Mouse (Mus musculus) cerebellum, postnatal 25 days (tissue): ENCODE results near the gene 4833439L19Rik.

Experiments used
- DNase-seq, 2 experiments: peaks; one replicate each; pipeline ENCODE4 v3.0.0; 2021; ENCODE audit warnings: mixed read lengths in 2 of 2

4833439L19Rik gene

DNA sequence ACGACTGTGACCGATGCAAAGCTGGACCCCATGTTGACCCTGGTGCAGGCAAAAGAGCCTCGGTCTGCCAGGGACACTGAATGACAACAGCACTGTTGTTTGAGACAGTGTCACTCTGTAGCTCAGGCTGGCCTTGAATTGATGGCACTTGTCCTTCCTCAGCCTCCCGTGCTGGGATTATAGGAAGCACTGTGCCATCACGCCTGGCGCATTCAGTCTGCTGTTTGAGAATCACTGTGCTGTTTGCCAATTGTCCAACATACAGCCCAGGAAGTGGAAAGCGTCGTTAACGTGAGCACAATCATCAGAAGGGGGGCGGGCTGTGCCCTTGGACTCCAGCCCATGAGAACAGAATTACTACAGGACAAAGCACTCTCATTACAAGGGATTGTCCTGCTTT, 16.9 kb upstream of the 4833439L19Rik start:
- no peak for DNase-seq

DNA sequence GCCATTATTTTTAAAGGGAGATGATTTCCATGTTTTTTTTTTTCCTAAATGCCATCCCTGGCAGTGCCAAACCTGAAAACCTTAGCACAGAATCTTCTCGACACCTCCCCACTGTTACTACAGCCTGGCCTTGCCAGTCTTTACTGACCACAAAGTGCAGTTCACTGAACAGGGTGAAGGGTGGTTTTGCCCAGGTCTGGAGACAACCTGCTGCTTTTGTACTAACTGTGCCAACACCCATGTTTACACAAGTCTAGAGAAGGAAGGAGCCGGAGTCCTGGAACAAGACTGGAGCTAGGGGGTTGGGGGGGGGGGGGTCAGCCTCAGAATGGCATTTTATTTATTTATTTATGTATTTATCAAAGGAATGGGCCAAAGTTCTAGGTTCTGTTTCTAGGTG, 16.1 kb upstream of the 4833439L19Rik start:
- no peak for DNase-seq

DNA sequence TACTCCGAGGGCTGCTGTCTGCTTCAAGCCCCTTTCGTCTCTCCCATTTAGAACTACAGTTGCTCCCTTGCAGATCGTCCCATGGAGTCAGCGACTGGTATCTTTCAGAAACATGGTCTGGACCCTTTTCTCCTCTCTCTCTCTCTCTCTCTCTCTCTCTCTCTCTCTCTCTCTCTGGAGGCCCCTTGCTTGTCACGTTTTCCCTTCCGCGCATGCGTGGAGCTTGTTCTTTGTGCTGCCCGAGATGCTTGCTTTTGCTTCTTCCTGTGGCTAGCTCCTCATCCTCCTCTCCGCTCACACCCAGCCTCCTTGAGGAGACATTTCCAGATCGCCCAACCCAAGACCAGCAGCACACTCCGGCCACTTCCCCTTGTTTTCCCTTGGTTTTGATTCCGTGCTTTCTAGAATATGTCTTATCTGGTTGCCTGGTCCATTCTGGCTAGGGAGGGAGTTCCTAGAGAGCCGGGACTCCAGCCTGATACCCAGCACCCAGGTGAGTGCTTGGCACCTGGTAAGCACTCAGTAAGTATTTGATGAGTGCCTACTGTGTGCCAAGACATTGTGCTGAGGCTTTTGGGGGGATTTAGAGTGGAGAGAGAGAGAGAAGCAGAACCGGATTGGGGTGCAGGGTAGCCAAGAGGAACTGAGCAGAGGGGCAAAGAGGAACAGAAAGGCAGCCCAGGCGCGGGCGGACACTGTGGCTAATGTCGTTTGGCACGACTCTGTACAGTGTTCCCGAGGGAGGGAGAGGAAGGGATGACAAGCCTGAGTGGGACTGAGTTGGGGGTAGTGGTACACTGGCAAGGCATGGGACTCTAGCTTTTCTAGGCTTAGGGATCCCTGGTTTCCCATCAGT, 12.6 kb upstream of the 4833439L19Rik start:
- DNase-seq, result no peak

DNA sequence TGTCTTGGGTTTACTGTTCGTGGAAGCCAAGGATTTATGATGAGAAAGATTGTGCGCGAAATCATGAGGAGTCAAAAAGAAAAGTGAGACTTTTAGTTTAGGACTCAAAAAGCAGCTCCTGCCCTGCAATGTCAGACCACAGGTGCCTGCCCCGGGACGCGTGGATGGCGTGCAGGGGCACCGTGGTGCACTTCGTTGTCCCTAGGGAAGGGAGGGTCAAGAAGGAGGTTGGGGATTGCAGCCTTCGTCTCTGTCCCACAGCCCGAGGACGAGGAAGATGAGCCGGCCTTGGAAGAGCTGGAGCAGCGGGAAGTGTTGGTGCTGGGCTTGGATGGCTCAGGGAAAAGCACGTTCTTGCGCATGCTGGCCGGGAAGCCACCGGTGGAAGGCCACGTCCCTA, 10.3 kb upstream of the 4833439L19Rik start:
- peak; percentile 38 to 40 for DNase-seq

DNA sequence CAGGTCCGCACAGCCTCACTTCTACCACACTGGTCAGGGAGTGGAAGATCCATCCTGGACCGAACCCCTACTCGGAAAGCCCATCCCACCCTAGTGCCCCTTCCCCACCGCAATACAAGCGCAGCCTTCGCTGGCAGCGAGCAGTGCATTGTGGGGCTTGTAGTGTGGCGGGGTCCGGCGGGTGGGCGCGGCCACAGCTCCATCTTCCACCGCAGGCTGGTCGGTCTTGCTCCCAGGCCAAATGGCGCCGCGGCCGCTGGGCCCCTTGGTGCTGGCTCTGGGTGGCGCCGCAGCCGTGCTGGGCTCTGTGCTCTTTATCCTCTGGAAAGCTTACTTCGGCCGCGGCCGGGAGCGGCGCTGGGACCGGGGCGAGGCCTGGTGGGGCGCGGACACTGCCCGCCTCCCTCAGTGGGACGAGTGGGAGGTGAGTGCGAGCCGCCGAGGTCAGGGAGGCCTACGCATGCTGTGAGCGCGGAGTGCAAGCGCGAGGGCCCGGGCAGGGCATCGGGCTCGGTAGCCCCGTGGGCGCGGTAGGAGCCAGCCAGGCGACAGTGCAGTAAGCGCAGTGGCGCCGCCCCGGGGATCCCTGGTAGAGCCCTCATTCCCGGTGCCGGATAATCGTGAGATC, 9.7 kb upstream of the 4833439L19Rik start, which contains the start of gene Arl10:
Arl10 (plus strand) TSS at position 162 of the 628 bp plus-strand sequence.
- DNase-seq, result peak; percentile 83 to 86

DNA sequence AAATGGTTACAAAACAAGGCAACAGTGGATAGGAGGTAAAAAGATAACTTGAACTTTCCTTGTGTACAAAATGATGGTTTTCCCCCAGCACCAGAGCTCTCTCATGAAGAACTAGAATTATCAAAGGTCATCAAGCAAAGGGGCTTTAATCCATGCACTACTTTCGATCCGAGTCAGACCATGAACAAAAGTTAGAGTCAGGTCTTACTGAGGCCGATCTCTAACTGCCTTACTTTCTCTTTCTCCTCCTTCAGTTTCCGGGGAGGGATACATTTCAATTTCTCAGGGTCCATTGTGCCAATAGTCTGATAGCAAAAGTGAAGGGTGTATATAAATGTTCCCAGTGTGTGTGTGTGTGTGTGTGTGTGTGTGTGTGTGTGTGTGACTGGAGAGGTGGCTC, 7.4 kb upstream of the 4833439L19Rik start:
- no peak for DNase-seq

DNA sequence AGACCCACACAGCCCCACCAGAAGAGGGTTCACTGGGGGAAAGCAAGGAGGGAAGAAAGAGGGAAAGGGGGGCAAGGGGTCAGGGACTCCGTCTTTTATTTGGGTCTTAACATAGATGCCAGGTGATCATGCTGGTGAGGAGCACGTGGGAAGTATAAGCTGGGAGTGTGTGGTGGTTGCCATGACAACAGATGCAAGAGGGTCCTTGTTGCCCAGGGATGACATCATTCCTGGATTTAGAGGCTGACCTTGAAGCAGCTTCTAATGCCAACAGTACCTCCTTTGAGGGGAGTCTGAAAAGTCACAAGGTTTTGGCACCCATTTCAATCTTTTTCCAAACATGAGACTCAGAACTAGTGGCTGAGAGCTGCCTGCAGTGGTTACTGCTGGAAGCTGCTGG, 6.4 kb upstream of the 4833439L19Rik start:
- DNase-seq, result no peak

DNA sequence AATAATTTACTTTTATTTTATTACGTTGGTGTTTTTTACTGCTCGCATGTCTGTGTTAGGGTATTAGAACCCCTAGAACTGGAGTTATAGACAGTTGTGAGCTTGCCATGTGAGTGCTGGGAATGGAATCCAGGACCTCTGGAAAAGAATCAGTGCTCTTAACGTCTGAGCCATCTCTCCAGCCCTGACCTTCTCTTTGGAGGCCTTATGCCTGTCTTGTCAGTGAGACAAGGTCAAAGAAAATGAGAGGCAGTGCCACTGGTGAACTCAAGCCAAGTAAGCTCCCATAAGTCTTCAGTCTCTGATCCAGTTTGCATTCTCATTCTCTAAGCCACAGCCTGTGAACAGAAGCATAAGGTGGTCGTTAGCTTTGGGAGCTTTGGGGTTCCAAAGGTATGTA, 5.5 kb upstream of the 4833439L19Rik start:
- DNase-seq, result no peak

DNA sequence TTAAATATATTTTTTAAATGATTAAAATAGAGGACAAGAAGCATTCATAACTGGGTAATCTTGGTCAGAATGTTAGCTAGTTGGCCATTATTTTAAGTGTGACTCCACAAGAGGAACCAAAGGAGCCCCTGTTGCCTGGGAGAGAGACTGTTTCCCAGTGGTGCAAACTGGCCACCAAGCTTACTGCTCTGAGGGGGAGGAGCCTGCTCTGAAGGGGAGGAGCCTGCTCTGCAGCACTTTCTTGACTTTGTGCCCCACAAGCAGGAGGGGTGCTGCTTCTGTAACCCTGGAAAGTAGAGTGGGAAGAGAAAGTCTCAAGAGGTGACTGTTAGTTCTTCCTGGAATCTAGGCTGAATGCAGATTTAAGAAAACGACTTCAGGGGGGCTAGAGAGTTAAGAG, 4.0 kb upstream of the 4833439L19Rik start:
- DNase-seq, result no peak

DNA sequence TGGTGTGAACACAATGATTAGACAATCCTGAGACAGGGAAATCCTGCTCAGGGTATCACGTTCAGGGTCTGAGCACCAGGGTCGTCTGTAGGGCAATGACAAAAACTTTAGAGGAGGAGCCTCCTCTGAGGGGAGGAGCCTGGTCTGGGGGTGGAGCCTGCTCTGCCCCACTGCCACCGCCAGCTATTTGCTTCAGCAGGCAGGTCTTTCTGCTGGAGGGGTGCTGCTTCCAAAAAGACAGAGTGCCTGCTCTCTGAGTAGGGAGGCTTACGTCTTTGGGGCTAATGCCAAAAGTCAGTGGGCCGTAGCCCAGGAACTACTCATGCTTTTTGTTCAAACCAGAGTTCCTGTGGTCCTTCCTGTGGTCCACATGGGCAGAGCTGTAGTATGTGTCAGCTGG, 3.1 kb upstream of the 4833439L19Rik start:
- no peak for DNase-seq

DNA sequence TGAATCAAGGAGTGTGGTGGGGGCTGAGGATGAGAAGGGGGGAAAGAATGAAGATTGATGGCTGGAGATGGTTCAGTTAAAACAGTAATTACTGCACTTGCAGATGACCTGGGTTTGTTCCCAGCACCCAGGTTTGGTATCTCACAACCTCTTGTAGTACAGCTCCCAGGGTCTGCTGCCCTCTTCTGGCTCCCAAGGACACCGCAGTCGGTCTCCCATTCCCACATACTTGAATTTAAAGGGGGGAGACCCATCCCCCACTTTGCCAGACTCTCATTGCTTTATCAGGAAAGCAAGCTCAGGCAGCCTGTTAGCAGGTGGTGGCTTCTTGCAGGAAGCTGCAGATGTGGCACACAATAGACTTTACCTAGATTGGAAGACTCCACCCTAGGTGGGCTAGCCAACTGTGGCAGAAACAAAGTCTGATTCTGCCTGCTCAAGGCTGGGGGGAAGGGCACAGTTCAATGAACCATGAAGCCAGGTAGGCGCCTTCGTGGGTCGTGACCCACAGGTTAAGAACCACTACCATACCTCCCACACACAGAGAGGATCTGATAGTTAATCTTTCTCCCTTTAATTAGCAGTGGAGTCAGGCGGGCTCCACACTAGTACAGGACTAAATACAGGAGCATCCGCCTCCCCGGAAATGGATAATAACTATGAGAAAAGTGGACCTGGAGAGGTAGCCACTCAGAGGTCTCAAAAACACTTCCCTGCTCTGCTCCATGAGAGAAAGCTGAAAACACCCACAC, 535 bp upstream of the 4833439L19Rik start:
- DNase-seq, result peak in 1 of 2 experiments; percentile 77

DNA sequence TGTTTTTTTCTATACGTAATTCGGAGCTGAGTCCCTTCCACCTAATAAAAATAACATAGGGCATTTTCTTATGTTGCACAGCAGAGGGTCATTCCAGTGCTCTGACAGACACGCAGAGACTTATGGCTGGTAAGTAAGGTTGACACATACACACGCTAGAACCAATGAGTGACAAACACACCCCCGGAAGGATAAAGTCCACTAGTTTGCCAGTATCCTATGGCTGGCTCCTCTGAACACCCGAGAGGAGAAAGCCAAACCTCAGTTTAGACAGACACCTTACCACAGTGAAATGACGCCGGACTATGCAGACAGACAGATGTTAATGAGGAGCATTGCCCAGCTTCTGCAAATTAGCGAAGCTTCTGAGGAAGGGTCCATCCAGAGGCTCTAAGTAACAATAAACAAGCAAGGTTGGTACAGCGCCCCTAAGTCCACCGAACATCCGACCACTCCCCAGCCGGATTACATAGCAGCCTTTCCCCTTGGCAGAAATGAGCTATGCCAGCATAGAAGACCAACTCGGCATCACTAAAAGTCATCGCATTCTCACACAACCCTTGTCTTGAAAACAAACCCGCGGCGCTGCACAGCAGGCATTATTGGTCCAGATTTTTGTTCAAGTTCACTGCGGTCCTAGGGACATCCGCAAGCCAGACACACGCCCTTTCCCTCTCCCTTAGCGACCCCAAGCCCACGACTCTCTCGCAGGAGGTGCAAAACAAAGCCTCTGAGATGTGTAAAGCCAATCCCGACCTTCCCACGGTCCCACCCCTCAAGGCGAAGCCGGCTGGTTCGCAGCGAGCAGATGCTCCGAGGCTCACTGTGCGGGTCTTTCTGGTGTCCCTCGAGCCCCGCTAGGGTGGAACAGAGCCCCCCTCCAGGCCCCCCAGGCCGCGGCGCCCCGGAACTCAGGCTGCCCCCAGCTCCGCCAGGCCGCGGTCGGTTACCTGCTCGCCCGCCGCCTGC, 719 bp downstream of the 4833439L19Rik start:
- peak in 1 of 2 experiments; percentile 51 for DNase-seq

DNA sequence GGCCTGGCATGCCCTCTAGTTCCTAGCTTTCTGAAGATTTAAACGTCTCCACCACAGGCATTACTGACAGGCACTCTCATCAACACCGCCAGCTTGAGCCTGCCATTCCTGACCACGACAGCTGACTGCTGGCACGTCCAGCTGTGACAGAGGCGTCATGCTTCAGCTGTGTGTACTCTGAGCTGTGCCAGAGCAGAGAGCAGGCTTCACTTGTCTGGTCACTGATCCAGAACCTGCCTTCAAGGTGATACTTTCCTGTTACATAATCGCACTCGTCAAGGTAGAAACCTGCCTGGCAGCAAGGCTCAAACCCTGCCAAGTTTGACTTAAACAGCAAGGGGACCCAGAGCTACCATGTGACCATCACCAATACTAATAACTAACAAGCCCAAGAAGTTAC, 2.7 kb downstream of the 4833439L19Rik start:
- no peak for DNase-seq

DNA sequence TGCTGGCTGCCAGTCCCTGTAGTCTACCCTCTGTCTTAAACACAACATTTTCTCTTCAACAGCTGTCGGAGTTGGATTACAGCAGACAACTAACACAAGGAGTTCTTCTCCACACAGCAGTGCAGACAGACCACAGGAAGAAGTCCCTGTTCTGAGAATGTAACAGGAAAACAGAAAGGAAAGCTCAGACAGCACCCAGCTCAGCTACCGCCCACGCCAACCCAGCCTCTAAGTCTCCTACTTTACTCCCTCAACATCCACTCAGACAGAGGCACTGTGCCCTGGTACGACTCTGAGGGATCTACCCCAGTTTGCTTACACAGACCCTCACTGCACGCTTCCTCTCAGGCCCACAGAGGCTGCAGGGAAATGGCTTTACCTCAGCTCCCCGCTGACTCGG, 4.6 kb downstream of the 4833439L19Rik start:
- DNase-seq, result no peak

DNA sequence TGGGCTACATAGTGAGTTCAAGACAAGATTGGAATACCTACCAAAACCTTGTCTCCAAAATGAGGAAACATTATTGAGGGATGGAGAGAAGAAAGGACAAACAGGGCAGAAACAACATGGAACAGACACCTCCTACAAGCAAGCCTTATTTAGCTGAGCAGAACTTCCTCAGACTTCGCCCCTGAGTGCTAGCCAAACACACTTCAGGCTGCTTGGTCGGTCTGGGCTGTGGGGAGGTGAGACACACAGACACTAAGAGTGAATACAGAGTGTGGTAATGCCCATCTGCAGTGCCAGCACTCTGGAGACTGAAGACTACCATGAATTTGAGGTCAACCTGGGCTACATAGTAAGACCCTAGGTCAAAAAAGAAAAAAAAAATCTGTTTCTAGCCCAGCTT, 5.6 kb downstream of the 4833439L19Rik start:
- no peak for DNase-seq

DNA sequence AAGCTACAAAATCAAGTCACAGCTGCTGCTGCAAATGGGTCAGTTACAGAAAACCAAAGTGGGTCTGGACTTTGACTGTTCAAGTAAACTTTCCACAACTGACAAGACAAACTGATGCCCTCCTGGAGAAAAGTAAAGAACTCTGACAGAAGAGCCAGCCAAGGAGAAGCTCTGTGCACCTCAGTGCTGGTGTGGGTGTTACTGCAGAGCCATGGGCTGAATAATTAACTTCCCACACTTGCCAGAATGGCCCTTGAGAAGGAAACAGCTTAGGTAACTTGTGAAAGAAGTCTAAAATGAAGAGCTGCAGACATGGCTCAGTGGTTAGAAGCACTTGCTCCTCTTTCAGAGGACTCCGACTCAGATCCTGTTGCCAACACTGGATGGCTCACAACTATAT, 7.6 kb downstream of the 4833439L19Rik start:
- no peak for DNase-seq

DNA sequence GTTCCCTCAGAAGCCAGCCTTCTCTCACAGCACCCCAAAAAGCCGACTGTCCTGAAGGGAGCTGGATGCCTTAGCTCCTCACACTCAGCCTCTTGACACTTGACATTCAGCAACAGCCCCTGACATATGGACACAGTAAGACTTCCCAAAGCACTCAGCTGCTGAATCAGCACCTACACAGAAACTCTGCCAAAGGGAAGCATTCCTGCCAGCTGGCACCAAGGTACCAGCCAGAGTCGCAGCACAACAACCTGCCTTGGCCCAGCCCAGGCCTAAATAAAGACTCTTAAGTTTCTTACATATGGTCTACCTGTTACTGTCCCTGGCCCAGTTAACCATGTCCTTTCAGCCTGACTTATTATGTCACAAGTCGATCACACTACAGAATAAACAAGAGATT, 8.4 kb downstream of the 4833439L19Rik start:
- DNase-seq, result peak; percentile 95

DNA sequence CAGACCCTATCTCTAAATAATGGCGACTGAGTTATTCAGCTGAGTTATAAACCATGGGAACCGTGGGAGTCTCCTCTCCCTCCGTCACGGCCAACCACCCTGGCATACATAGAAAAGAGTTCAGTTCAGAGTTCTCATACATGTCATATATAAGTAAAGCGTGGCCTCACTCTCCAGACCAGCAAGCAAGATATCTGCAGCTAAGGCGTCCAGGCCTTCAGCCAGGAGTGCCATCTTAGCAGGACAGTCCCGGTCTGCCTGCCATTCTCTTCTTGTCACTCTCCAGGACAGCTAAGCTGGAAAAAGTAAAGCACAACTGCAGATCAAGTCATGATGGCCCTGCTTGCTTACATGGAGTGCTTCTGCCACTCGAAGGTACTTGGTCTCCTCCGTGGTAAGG, 9.1 kb downstream of the 4833439L19Rik start:
- DNase-seq, result no peak

DNA sequence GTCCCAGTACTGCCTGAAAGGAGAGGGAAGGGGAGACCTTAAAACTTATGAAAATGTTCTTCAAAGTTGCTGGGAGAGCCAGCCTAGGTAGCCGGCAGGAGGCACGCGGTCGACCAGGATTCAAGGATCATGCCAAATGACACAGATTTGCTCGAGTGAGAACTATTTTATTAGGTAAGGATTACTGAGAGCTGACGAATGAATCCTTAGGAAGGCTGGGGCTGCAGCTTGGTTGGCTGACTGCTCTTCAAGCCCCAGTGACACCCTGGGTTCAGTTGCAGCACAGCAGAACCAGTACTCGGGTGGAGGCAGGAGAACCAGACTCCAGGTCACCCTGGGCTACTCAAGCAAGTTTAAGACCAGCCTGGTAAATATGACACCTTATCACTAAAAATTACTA, 17.2 kb downstream of the 4833439L19Rik start:
- DNase-seq, result no peak

DNA sequence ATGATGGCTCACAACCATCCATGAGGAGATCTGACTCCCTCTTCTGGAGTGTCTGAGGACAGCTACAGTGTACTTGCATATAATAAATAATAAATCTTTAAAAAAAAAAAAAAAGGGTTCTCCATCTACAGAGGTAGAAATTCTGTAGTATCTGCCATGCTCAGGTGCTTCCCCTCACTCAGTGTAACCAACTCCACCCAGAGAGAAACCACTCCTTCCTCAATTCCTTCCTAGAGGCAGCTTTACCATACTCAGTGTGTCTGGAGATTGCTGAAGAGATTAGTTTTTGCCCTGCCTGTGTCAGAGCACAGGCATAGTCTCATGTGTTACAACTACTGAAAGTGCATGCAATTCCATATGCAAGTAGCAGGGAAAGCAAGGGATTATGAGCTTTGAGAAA, 33.1 kb downstream of the 4833439L19Rik start:
- DNase-seq, result no peak

DNA sequence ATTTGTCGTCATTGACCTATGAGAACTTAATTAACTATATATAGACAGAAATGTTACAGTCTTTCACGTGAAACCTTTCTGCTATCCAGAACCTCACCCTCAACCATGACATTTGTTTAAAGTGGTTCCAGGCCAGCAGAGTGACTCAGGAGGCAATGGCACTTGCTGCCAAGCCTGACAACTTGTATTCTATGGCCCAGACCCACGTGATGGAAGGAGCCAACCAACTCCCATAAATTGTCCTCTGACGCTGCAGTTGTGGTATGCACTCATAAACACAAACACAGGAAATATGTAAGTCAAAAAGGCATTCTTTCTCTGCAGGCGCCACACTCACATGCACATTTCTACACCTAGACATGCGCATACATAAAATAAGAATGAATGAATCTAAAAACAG, 38.1 kb downstream of the 4833439L19Rik start:
- no peak for DNase-seq

DNA sequence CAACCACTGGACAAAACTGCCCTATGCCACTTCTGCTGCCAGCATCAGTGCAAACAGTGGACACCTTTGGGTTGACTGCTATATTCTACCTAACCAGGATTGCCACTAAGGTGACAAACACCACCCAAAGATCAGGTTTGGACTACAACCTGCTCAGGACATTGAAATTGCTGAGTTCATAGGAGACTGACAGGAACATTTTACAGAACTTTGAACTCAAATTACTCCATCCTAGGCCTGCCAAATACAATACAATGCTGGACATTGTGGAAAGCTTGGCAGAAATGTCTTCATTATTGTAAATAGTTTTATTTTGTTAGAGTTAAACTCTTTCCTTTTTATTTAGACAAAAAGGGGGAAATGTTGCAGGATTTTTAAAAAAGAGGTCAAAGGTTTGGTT, 44.1 kb downstream of the 4833439L19Rik start:
- no peak for DNase-seq
